Mouse (Mus musculus) stomach, postnatal 0 days (tissue): ENCODE data around the gene Nf1. TPM values are rescaled to one million over a fixed set of nuclear protein-coding genes. Genes with fewer than 3 reads are reported as not detected.

Source experiments
- ATAC-seq: fragments of 200-750 bp; cut with Nextera tagmentation; 2 replicates; pipeline ENCODE4 v1.8.0; 2017; ENCODE audit not compliant: low FRiP score, low TSS enrichment
- DNase-seq: peaks from one replicate; pipeline ENCODE4 v3.0.0-alpha.2; 2016; ENCODE audit warnings: low spot score
- H3K27ac ChIP-seq: fragments of 300-500 bp; sonication (generic); replicated peaks from 2 replicates; pipeline ENCODE4 v1.5.1; 2014; ENCODE audit warnings: mild to moderate bottlenecking, control low read depth
- H3K27me3 ChIP-seq: fragments of 300-500 bp; sonication (generic); 2 replicates; pipeline ENCODE4 v1.6.1; 2014; ENCODE audit warnings: low read length; ENCODE audit not compliant: control insufficient read depth, insufficient read depth
- H3K36me3 ChIP-seq: fragments of 300-500 bp; sonication (generic); 2 replicates; pipeline ENCODE4 v1.6.1; 2014; ENCODE audit warnings: low read length, mixed read lengths; ENCODE audit not compliant: control insufficient read depth, insufficient read depth
- H3K4me1 ChIP-seq: fragments of 300-500 bp; sonication (generic); replicated peaks from 2 replicates; pipeline ENCODE4 v1.6.1; 2014; ENCODE audit warnings: antibody characterized with exemption; ENCODE audit not compliant: control insufficient read depth, insufficient read depth
- H3K4me2 ChIP-seq: fragments of 300-500 bp; sonication (generic); replicated peaks from 2 replicates; pipeline ENCODE4 v1.6.1; 2014; ENCODE audit warnings: low read depth, mild to moderate bottlenecking, control low read depth, moderate library complexity
- H3K4me3 ChIP-seq: fragments of 300-500 bp; sonication (generic); 2 replicates; pipeline ENCODE4 v1.5.1; 2014; ENCODE audit warnings: low read depth, low read length, control low read depth
- H3K9ac ChIP-seq: fragments of 300-500 bp; sonication (generic); 2 replicates; pipeline ENCODE4 v1.6.1; 2014; ENCODE audit warnings: mild to moderate bottlenecking, low read length, control low read depth, mixed read lengths
- H3K9me3 ChIP-seq: fragments of 300-500 bp; sonication (generic); 2 replicates; pipeline ENCODE4 v1.6.1; 2016; ENCODE audit warnings: low read length; ENCODE audit not compliant: control insufficient read depth
- CTCF ChIP-seq: IDR thresholded peaks from 2 replicates; pipeline ENCODE4 v1.5.1; 2016; ENCODE audit warnings: antibody characterized with exemption, low read depth, mild to moderate bottlenecking, moderate library complexity
- EP300 ChIP-seq: optimal IDR thresholded peaks from 2 replicates; pipeline ENCODE3; 2016; ENCODE audit warnings: antibody characterized with exemption
- WGBS: fragments of 180-500 bp; shearing (Covaris S2); extraction: QIAGEN DNeasy Blood & Tissue Kit; methylation state at CpG from one replicate; pipeline ENCODE4 v1.1.7; 2014; 5-methylcytosine and 5-hydroxymethylcytosine counted together
- polyA plus RNA-seq: library from polyadenylated mRNA; unstranded; fragments of >200 nt; fragmentation: Nextera tagmentation; extraction: Ambion mirVana; gene quantifications from 2 replicates; pipeline ENCODE4 v1.2.1, GENCODE M21; 2015

Nf1 gene
- polyA plus RNA-seq, 1 experiment from 2014 or later: 3.2 TPM

DNA sequence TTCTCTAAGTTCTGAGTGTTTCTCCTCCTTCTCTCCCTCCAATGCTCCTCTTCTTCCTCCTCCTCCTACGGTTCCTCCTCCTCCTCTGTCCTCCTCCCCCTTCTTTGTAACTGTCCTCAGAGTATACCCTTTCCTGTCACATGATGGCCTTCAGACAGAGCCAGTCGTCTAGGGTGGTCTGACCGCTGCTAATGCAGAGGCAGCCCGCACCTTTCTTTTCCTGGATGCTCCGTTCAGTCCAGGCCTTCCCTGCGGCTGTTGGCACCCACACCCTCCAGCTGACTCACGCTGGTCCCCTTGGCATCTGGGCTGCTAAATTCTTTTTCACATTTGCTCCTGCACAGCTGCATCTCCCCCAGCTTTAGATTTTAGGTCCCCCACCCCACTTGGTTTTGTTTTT, 33.0 kb upstream of the Nf1 start:
- Histone ChIP-seq H3K9me3 (no peaks in the 10 kb centered on the region), H3K9ac (no peak overlapping the region), H3K27ac (peak overlapping the region; percentile 71), H3K4me3 (no peak overlapping the region), H3K27me3 (no peaks in the 10 kb centered on the region), H3K4me2 (no peak overlapping the region), H3K4me1 (peaks cover 6% of the 10 kb centered on the region; the same call in 1 of the 2 replicates), H3K36me3 (no peaks in the 10 kb centered on the region)
- TF ChIP-seq CTCF: no peak
- no peak for TF ChIP-seq EP300
- ATAC-seq: peak; percentile 75
- no peak for DNase-seq
- 32% methylated on average over 7 of the region's 7 CpGs for WGBS

DNA sequence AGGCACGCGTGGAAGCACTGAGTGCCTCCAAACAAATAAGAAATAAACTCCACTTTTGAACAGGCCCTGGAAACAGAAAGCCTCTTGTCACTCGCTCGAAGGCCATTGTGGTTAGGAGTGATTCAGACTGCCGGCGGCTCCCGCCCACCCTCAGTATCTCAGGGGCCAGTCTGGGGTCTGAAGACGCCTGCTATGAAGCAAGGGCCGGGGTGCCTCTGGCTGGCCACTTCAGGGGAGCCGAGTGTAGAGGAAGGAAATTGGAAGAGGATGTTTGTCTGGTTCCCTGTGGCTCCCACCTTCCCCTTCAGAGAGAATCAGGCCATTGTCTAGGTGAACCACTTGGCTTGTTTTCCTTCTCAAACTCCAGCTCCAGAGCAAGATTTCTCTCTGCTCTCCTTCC, 32.5 kb upstream of the Nf1 start:
- no peak for TF ChIP-seq EP300
- TF ChIP-seq CTCF: no peak
- no peak overlapping the region; the same call in 1 of the 2 replicates for H3K4me2 ChIP-seq
- H3K36me3 ChIP-seq: no peaks in the 10 kb centered on the region
- H3K27ac ChIP-seq: peak overlapping the region; percentile 71
- ATAC-seq (peak; percentile 61), DNase-seq (peak; percentile 29)
- no peaks in the 10 kb centered on the region for H3K27me3 ChIP-seq
- 15% methylated on average over 10 of the region's 10 CpGs for WGBS
- H3K9me3 ChIP-seq: no peaks in the 10 kb centered on the region
- no peak overlapping the region for H3K9ac ChIP-seq
- peaks cover 6% of the 10 kb centered on the region; the same call in 1 of the 2 replicates for H3K4me1 ChIP-seq
- no peak overlapping the region for H3K4me3 ChIP-seq

DNA sequence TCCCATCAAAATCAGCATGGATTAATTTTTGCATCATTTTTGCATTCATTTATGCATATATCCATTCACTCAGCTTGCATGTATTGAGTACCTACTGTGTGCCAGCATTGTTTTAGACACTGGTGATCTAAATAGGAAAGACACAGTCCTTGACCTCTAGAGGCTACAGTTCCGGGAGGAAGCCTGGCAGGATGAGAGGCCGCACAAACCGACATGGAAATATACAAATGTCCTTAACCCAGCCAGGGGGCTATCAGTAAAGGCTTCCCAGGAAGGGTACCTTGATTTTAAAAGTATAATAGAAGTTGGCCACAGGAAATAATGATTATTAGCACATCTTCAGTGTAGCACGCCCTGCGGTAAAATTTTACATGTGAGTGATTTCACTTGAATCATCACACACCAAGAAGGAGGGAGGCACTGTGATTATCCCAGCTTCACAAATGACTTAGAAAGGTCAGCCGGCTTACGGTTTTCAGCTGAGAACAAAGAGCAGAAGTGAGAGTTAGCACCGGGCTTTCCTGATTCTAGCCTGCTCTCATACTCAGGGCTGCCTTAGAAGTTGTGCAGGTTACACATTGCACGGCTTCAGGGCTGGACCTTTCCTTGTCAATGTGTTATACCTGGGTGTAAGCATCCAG, 31.8 kb upstream of the Nf1 start:
- no peak overlapping the region for H3K4me2 ChIP-seq
- H3K4me3 ChIP-seq: no peak overlapping the region
- peak overlapping the region; percentile 71 for H3K27ac ChIP-seq
- WGBS: 59% methylated on average over 9 of the region's 9 CpGs
- no peaks in the 10 kb centered on the region for H3K9me3 ChIP-seq
- TF ChIP-seq CTCF: no peak
- TF ChIP-seq EP300: no peak
- no peak for ATAC-seq
- H3K36me3 ChIP-seq: no peaks in the 10 kb centered on the region
- H3K27me3 ChIP-seq: no peaks in the 10 kb centered on the region
- peaks cover 6% of the 10 kb centered on the region; the same call in 1 of the 2 replicates for H3K4me1 ChIP-seq
- H3K9ac ChIP-seq: no peak overlapping the region
- no peak for DNase-seq

DNA sequence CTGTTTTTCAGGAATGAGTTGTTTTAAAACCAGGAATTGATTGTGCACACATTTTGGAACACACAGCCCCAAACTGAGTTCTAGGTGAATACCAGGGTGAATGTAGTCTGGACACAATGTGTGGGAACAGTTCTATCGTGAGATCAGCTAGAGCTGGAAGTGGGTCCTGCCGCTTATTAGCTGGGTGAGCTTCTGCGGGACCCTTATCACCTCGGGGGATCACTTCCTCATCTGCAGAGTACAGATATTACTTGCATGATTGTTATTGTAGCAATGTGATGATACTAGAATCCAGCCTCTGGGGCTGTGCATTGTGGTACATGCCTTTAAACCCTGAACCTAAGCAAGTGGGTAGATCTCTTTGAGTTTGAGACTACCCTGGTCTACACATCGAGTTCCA, 29.0 kb upstream of the Nf1 start:
- no peaks in the 10 kb centered on the region for H3K36me3 ChIP-seq
- peaks cover 6% of the 10 kb centered on the region; the same call in 1 of the 2 replicates for H3K4me1 ChIP-seq
- ATAC-seq: no peak
- H3K4me3 ChIP-seq: no peak overlapping the region
- TF ChIP-seq CTCF (no peak), EP300 (no peak)
- DNase-seq: no peak
- H3K27me3 ChIP-seq: no peaks in the 10 kb centered on the region
- no peak overlapping the region for H3K4me2 ChIP-seq
- H3K27ac ChIP-seq: no peak overlapping the region
- H3K9me3 ChIP-seq: no peaks in the 10 kb centered on the region
- WGBS: 81% methylated on average over 5 of the region's 5 CpGs
- no peak overlapping the region for H3K9ac ChIP-seq

DNA sequence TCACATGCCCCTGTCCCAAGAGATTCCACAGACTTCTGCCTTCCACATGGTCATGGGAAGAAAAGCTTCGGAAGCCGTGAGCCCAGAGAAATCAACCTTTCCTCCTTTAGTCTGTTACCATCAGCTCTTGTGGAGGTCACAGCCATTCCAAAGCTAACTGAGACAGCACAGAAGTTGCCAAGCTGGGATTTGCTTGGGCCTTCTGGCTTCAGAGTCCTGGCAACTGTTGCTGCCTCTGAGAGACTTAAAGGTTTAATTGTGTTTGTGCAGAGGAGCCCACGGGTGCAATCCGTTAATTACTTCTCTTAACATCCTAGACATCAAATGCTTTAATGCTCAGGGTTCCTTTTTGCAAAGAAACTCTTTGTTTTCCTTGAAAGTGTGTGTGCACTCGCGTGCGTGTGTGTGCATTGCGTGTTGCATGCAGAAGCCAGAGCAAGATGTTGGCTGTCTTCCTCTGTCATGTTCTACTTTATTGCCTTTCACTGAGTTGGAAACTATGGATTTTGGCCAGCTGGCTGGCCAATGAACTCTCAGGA, 22.6 kb upstream of the Nf1 start:
- no peak overlapping the region for H3K27ac ChIP-seq
- no peaks in the 10 kb centered on the region for H3K9me3 ChIP-seq
- no peaks in the 10 kb centered on the region for H3K4me1 ChIP-seq
- DNase-seq (no peak), ATAC-seq (no peak)
- WGBS: 58% methylated on average over 8 of the region's 8 CpGs
- no peaks in the 10 kb centered on the region for H3K27me3 ChIP-seq
- H3K4me3 ChIP-seq: no peak overlapping the region
- H3K36me3 ChIP-seq: no peaks in the 10 kb centered on the region
- H3K9ac ChIP-seq: no peak overlapping the region
- H3K4me2 ChIP-seq: no peak overlapping the region
- TF ChIP-seq CTCF: no peak
- no peak for TF ChIP-seq EP300

DNA sequence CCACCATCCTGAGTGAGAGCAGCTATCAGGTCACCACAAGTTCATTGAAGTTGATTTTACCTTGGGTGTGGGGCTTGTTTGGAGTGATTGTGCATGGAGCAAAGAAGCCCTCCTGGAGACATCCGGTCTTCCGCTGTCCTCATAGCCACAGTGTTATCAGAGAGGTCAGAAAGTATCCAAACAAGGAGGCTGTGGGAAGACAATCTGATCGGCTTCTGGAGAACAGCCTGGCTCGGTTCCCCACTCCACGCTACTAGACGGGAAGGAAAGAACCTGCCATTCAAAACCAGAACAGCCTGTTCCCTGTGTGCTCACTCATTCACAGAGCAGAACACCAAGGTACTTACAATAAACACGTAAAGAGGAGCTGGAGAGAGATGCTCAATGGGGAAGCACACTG, 19.7 kb upstream of the Nf1 start:
- Histone ChIP-seq H3K27me3 (no peaks in the 10 kb centered on the region), H3K9me3 (no peaks in the 10 kb centered on the region), H3K36me3 (no peaks in the 10 kb centered on the region), H3K4me3 (no peak overlapping the region), H3K4me2 (no peak overlapping the region), H3K9ac (no peak overlapping the region), H3K4me1 (no peaks in the 10 kb centered on the region), H3K27ac (no peak overlapping the region)
- TF ChIP-seq CTCF (no peak), EP300 (no peak)
- 28% methylated on average over 7 of the region's 7 CpGs for WGBS
- DNase-seq (no peak), ATAC-seq (no peak)
